Mouse (Mus musculus) monocyte, adult 5-6 weeks (primary cell): ENCODE results near the gene Ccl24. TPM values are rescaled to one million over a fixed set of nuclear protein-coding genes. Genes with fewer than 3 reads are reported as not detected.

Experiments used
- total RNA-seq: library from RNA; stranded (forward); fragments of 200-1000, 200-491, 200-594 nt; gene quantifications from 3 replicates; pipeline ENCODE4 v1.2.3, GENCODE M21; 2017

Gene Ccl24
- total RNA-seq, 1 experiment from 2014 or later: not detected

Other genes with a start within 250 kb of the Ccl24 start
- gene Fkbp6, start 223.0 kb downstream of the Ccl24 start, total RNA-seq: not detected in 3 replicates
- not detected in 3 replicates for gene Trim50, start 219.8 kb downstream of the Ccl24 start, total RNA-seq
- gene Nsun5, start 203.1 kb downstream of the Ccl24 start, total RNA-seq: 6.6 to 14.9 TPM (median 14.8 TPM) in 3 replicates
- 4.1 to 8.7 TPM (median 4.4 TPM) in 3 replicates for gene Pom121, start 178.5 kb downstream of the Ccl24 start, total RNA-seq
- 136 to 193 TPM (median 152 TPM) in 3 replicates for gene Hip1, start 27.9 kb downstream of the Ccl24 start, total RNA-seq
- gene Ccl26, start 9.5 kb downstream of the Ccl24 start, total RNA-seq: not detected in 3 replicates
- gene Rhbdd2, start 59.6 kb upstream of the Ccl24 start, total RNA-seq: 2.1 to 6.4 TPM (median 3.2 TPM) in 3 replicates
- 51.2 to 59.0 TPM (median 57.1 TPM) in 3 replicates for gene Por, start 97.0 kb upstream of the Ccl24 start, total RNA-seq
- gene Tmem120a, start 171.4 kb upstream of the Ccl24 start, total RNA-seq: 16.5 to 34.4 TPM (median 19.1 TPM) in 3 replicates
- gene Styxl1, start 205.3 kb upstream of the Ccl24 start, total RNA-seq: 1.5 TPM in 1 of 3 replicates, not detected in the others
- 86.0 to 121 TPM (median 119 TPM) in 3 replicates for gene Mdh2, start 205.4 kb upstream of the Ccl24 start, total RNA-seq
- not detected in 3 replicates for gene Srrm3, start 233.8 kb upstream of the Ccl24 start, total RNA-seq